Mouse (Mus musculus) adrenal gland, adult (tissue): ENCODE results near the gene D430041D05Rik.

Experiments
- DNase-seq, 2 experiments: peaks; one replicate each; pipeline ENCODE4 v3.0.0; 2022 to 2023; ENCODE audit warnings: low spot score in 1 of 2; ENCODE audit not compliant: inconsistent age in 2 of 2

D430041D05Rik gene

GRCm38 (mm10) chr2:104351415-104352203 lies 59.2 kb downstream of the D430041D05Rik start:
- no peak for DNase-seq

DNA sequence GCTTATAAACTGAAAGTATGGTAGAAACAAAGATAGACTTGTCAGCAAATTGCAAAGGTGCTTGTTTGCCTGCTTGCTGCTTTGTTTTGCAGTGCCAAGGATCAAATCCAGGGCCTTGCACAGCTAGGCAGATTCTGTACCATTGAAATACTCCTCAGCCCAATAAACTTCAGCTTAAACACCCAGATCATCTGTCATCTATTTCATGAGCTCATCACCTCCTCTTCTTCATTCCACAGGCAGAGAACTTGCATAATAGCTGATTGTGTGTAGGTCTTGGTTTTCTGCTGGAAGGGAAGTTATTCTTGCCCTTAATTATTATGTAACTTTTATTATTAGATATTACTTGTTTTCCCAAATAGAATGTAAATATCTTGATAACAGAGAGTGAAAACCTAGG lies 73.2 kb downstream of the D430041D05Rik start:
- no peak for DNase-seq

DNA sequence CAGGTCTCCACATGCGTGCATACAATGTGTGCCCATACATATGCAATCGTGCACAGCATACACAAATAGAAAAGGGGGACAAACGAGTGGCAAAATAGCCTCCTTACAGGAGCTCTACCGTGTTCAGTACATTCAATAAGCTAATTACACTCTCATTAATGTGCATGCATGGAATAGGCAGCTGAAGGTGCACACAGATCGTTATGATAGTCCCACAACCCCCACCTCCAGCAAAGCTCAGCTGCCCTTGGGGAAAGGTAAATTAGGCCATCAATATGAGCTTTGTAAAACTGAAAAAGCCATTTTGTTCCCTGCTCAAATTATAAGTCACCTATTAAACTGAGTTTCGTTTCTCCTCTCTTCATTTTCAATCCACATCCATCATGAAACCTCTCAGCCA lies 75.0 kb downstream of the D430041D05Rik start:
- DNase-seq: no peak

- DNase-seq: no peak
Measured at GRCm38 (mm10) chr2:104333952-104334351, 76.9 kb downstream of the D430041D05Rik start.

- no peak for DNase-seq
Measured at GRCm38 (mm10) chr2:104332707-104333106, 78.1 kb downstream of the D430041D05Rik start.

DNA sequence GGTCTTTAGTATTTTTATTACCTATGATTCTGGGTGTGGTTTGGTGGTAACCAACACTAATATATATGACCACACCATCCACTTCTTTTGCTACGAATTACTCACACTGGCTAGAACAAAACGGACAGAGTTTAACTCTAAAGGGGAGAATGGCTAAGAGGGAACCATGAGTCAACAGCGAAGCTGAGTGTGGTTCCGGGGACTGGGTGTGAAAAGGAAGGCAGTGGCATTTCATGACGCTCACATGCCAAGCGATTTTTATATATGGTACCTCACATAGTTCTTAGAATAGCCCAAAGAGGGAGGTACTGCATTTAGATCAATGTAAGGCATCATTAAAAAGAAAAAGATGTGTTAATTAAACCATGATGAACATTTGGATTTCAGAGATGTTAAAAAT lies 79.6 kb downstream of the D430041D05Rik start:
- DNase-seq: no peak

DNA sequence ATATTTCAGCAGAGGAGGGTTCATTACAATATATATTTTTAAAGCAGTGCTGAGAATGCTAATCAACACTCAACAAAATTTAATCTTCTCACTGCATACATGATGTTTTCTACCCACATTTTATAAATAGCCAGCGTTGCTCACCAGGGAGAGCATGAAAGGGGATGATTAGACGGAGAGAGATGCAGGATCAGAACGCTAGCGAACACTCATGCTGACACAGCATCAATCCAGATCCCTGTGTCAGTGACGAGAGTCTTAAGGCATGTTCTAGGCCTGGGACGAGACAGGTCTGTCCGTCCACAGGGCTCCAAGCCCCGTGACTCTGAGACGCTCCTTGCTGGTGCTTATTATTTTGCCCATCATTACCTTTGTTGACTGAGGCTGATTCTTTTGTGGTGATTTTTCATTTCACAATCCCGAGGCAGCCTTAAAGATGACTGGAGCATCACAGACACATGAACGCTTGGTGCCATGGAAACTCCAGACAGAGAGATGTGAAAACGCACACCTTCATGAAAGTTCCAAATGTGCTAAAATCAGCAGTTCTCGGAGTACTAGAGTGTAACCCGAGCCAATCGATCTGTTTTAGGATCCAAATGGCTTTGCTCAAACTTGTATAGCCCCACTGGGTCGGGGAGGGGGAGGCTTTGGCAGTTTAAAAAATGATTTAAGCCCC lies 83.6 kb downstream of the D430041D05Rik start:
- no peak for DNase-seq

GRCm38 (mm10) chr2:104323773-104324172 lies 87.0 kb downstream of the D430041D05Rik start:
- DNase-seq: no peak

- DNase-seq: no peak
Measured at GRCm38 (mm10) chr2:104323351-104323750, 87.5 kb downstream of the D430041D05Rik start.

- peak; percentile 76 to 90 for DNase-seq
Measured at GRCm38 (mm10) chr2:104320061-104320624, 90.7 kb downstream of the D430041D05Rik start.

GRCm38 (mm10) chr2:104319443-104319842 lies 91.4 kb downstream of the D430041D05Rik start:
- peak in 1 of 2 experiments; percentile 56 for DNase-seq

DNA sequence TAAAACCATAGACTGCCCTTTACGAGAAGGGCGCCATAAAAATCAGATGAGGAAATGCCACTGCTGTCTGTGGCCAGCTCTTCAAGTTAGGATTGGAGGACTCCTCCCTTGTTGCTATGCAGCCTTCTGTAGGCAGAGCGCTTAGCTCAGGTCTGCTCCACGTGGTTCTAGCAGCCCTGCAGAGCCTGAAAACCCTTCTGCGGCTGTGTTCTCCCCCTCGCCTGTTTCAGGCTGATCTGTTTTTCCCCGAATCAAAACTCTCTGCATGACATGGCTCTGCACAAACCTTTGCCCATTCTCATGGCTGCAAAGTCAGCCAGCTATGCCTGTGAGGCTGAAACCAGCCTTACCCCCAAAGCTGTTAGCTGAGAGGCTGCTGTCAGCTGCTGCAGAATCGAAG lies 91.9 kb downstream of the D430041D05Rik start:
- peak; percentile 27 to 76 for DNase-seq

DNA sequence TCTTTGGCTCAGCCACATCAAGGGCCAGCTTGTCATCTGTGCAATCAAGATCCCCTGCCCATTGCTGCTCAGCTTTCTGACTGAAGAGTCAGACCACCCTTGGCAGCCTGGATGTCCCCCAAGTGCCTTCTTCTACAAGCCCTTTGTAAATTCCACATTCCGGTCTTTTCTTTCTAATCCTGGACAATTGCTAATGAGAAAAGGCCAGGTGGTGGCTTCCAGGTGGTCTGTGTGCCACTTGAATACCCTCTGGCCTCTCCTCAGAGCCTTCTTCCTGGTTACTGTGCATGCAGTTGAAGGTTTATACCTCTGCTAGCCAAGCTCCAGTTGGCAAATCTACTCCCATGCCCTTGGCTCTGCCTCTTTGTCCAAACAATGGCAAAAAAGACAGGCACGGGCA lies 92.6 kb downstream of the D430041D05Rik start:
- peak in 1 of 2 experiments; percentile 53 for DNase-seq

DNA sequence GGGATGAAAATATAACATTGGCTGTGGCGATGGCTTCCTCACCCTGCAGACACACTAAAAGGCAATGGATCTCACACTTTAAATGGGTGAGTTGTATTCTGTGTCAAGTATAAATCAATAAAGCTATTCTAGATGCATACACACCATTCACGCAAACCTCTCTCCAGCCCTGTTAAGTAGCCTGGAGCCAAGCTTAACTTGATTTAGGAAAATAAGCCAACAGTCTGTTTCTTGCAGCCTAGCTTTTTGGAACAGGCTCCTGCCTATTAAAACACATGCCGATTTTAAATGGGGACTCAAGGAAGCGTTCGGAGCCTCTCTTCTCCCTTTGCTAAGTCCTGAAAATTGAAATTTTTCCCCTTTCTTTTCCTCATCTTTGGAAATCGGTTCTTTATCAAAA lies 93.2 kb downstream of the D430041D05Rik start:
- no peak for DNase-seq

DNA sequence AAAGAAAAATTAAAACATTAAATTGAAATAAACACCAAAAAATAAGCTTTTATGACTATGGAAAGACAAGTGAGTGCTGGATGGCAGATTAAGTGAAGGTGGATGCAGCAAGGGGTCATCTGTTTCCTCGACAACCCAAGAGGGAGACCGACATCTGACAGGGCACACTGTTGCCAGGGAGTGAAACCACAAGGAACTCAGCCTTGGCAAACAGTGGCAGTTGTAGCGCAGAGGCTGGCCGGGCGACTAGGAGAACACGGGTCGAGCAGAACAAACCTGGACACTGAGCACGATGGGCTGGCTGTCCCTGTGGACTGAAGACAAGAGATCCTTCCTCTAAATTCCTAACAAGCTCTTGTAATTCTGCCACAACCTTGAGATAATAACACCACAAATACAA lies 94.3 kb downstream of the D430041D05Rik start:
- DNase-seq: peak in 1 of 2 experiments; percentile 41

- DNase-seq: peak in 1 of 2 experiments; percentile 56
Measured at GRCm38 (mm10) chr2:104313246-104313645, 97.6 kb downstream of the D430041D05Rik start.

- DNase-seq: no peak
Measured at GRCm38 (mm10) chr2:104307102-104307501, 103.7 kb downstream of the D430041D05Rik start.

- no peak for DNase-seq
Measured at GRCm38 (mm10) chr2:104305722-104306121, 105.1 kb downstream of the D430041D05Rik start.

DNA sequence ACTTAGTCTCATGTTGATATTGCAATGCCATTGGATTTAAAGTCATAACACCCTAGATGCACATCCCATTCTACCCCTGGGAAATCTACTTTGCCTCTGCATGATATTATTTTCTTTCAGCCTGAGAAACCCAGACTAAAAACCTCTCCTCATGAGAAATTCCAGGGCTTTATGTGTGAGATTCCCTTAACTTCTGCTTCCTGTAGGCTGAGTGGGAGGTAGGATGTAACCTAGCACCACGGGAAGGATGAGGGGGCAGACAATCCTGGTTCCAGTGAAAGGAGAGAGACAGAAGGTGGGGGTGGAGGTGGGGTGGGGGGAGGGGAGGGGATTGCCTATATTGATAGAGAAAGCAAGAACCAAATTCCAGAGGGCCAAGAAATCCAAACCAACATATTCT lies 110.9 kb downstream of the D430041D05Rik start:
- no peak for DNase-seq

DNA sequence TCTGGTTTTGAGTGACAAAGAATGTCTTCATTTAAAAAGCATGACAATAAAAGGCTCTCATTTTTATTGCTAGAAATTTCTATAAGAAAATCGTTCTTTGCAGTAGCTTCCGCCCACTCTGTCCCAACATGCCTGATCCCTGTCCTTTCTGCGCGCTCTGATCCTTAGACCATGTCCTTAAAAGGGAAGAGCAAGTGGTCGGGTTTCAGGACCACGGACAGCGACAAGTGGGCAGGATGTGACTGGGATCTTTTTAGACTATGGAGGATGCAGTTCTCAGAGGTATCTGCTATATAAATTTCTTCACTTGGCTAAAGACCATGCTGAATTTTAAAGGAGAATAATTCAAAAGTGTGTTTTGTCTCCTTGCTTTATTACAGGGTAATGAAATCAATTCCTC lies 111.7 kb downstream of the D430041D05Rik start:
- peak; percentile 51 to 76 for DNase-seq

DNA sequence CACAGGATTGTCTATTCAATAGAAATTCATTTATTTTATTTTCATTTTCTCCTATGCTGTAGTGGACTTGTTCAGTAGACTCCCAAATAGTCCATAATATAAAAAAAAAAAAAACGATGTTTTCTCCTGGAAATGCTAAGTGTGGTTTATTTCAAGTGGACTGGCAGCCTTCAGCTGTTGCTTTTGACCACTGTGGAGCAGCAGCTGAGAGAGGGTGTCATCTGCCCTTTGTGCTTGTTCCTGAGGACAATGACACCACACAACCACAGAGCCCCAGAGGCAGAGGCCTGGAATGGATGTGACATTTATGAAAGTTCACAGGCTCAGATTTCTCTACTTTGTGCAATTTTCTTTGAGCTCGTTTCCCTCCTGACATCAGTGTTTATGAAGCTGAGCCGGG lies 124.0 kb downstream of the D430041D05Rik start:
- DNase-seq: peak; percentile 26 to 41

DNA sequence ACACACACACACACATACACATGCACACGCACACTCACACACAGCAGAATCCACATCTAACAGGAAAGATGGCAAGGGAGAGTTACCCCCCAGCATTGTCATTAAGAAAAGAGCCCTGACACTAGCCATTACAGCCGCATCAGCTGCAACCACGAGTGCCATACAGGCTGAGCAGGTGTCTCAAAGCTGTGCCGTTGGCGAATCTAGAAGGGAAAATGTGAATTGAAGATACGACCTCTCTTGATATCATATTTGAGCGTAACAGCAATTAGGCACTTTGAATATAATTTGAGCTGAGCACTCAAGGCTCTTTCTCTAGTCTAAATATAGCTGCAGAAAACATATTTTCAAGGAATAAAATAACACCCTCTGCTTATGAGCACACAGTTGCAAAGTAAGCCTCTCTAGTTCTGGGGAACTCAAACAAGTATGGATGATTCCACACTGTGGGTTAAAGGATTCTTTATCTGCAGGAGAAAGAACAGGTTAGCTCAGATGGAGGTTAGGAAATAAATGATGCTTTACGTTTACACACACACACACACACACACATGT lies 127.3 kb downstream of the D430041D05Rik start:
- DNase-seq: no peak
